8 mouse cellular contexts compared by ENCODE assay signal in the genomic region with DNA sequence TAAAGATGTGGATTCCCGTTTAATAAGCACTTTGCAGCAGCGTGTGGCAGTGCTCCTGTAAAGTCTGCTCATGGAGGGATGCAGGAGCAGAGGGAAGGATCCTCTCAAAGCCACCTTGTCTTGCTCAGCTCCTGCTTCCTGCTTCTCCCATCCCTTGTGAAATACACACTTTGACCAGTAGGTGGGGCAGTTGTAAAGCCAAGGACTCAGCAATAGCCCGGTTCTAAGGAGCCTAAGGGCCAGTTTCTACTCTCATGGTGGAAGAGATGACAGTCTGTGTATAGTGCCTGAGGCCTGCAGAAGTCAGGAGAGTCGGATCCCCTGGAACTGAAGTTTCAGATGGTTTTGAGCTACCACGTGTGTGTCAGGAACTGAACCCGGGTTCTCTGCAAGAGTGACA.
DNase-seq lines count a peak whose midpoint lies in the region.
"Had no signal": no experiment of that assay in that cellular context is flagged by ENCODE, and none has a peak within 500 bp of the region (broad histone marks: within the 10 kb centered on the region; RNA-seq: fewer than 3 reads in every experiment).

No protein-coding gene starts in this region.

- no peak overlapping the region for H3K27ac ChIP-seq in forebrain, embryonic 10.5 days
- H3K27ac ChIP-seq: limb, embryonic 15.5 days had no signal

- H3K4me3 ChIP-seq in forebrain, embryonic 10.5 days = no peak overlapping the region
- H3K4me3 ChIP-seq: limb, embryonic 15.5 days had no signal

- no peaks in the 10 kb centered on the region for H3K9me3 ChIP-seq in forebrain, embryonic 10.5 days
- H3K9me3 ChIP-seq: limb, embryonic 15.5 days had no signal

- 19% methylated on average over 6 of the region's 6 CpGs for WGBS in forebrain, embryonic 10.5 days

- peaks cover 13% of the 10 kb centered on the region; the same call in 1 of the 2 replicates for H3K27me3 ChIP-seq in forebrain, embryonic 10.5 days (ENCODE audit: poor library complexity, severe bottlenecking)

- H3K36me3 ChIP-seq in forebrain, embryonic 10.5 days (replicated peaks) = no peaks in the 10 kb centered on the region
- H3K36me3 ChIP-seq: limb, embryonic 15.5 days had no signal

- H3K4me1 ChIP-seq in forebrain, embryonic 10.5 days = no peaks in the 10 kb centered on the region
- H3K4me1 ChIP-seq: limb, embryonic 15.5 days had no signal

- peak; percentile 85 for DNase-seq in NIH3T3 (ENCODE audit: low read depth)
- peak; percentile 72 for DNase-seq in brain, embryonic 18.5 days (ENCODE audit: low read depth, low spot score)
- DNase-seq in forebrain, embryonic 10.5 days (ENCODE audit: extremely low spot score, low spot score) = peak; percentile 72
- DNase-seq in heart, postnatal 4 days = peak; percentile 87
- peak; percentile 78 to 88 for DNase-seq in layer of hippocampus, postnatal 14 days (ENCODE audit: low spot score in 2 of 2)
- DNase-seq in mesoderm, embryonic 11.5 days (ENCODE audit: low read depth, low spot score) = peak; percentile 87
- DNase-seq in skeletal muscle tissue, adult 2 months (ENCODE audit: low read depth, low spot score) = peak; percentile 30

Comparison
In these comparisons a context has a peak if more than half of its experiments do, and no peak if none do; other contexts are left out.
1. DNase-seq: peak in every context shown above with its lines; median percentile 87 in heart, postnatal 4 days; 87 in mesoderm, embryonic 11.5 days; 85 in NIH3T3; 83 in layer of hippocampus, postnatal 14 days; 72 in brain, embryonic 18.5 days; 72 in forebrain, embryonic 10.5 days; 30 in skeletal muscle tissue, adult 2 months.